Mouse (Mus musculus) bone marrow macrophage, adult 2 months (primary cell): ENCODE results near the gene Ubald2. TPM values are rescaled to one million over a fixed set of nuclear protein-coding genes. Genes with fewer than 3 reads are reported as not detected.
"Not testable (repeated sequence)": the region's sequence is repeated elsewhere in the genome, so short reads cannot be mapped to it uniquely, and the experiment has no call there.

Experiments used
- H3K27ac ChIP-seq: 2 replicates; pipeline ENCODE4 v1.5.1; 2012; ENCODE audit warnings: low read depth, low read length; ENCODE audit not compliant: insufficient read depth
- H3K4me1 ChIP-seq: 2 replicates; pipeline ENCODE4 v1.6.1; 2012; ENCODE audit warnings: low read length; ENCODE audit not compliant: control insufficient read depth, insufficient read depth
- H3K4me3 ChIP-seq: 2 replicates; pipeline ENCODE4 v1.5.1; 2012; ENCODE audit warnings: mild to moderate bottlenecking, low read length, moderate library complexity; ENCODE audit not compliant: insufficient read depth
- CTCF ChIP-seq: IDR thresholded peaks from 2 replicates; pipeline ENCODE4 v1.5.1; 2012; ENCODE audit warnings: low read depth, mild to moderate bottlenecking, low read length, moderate library complexity
- POLR2A ChIP-seq: IDR thresholded peaks from 2 replicates; pipeline ENCODE4 v1.6.1; 2012; ENCODE audit warnings: mild to moderate bottlenecking, low read depth, low read length, borderline replicate concordance
- polyA plus RNA-seq: library from polyadenylated mRNA; stranded (reverse); fragments of >200 nt; gene quantifications from 2 replicates; pipeline ENCODE4 v1.2.4, GENCODE M21; 2012; ENCODE audit not compliant: missing spikeins, insufficient read depth, insufficient read length

The Ubald2 gene
- polyA plus RNA-seq, 1 experiment = 152 TPM

DNA sequence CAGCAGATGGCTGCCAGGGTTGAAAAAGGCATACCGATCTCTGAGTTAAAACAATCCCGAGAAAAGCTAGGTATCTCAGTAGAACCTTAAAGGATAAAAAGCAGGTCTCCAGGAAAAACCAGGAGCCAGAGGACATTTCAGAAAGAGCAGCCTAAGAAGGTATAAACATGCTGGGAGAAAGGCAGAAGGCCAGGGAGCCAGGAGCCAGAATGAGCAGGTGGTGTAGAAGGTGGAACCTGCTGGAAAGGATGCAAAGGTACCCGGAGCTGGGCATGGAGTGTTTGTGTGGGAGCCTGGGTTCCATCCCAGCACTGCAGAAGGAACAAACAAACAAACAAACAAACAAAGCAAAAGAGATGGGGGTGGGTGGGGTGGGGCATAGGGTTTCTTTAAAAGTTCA, 15.4 kb downstream of the Ubald2 start:
- no peak overlapping the region for H3K4me3 ChIP-seq
- H3K27ac ChIP-seq = no peak overlapping the region
- no peak for TF ChIP-seq POLR2A
- TF ChIP-seq CTCF = no peak
- peaks cover 4% of the 10 kb centered on the region for H3K4me1 ChIP-seq

DNA sequence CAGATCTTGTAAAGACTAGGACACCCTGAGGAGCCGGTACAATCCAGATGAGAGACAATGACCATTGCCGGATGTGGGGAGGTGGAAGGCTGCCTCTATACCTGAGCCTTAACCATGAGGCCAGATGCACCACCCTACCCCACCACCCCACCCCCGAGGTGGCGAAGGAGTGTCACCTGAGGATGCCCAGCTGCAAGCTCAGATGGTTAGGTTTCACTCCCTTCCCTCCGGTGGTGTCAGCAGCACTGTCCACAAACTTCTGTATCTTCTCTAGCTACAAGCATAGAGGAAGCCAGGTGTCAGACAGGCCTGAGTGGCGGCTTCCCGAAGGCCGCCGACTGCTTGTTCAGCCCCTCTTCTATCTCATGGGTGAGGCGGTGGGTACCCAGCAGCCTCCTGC, 20.0 kb downstream of the Ubald2 start:
- H3K4me1 ChIP-seq = no peaks in the 10 kb centered on the region
- TF ChIP-seq CTCF (no peak), POLR2A (no peak)
- H3K27ac ChIP-seq = no peak overlapping the region
- no peak overlapping the region for H3K4me3 ChIP-seq

DNA sequence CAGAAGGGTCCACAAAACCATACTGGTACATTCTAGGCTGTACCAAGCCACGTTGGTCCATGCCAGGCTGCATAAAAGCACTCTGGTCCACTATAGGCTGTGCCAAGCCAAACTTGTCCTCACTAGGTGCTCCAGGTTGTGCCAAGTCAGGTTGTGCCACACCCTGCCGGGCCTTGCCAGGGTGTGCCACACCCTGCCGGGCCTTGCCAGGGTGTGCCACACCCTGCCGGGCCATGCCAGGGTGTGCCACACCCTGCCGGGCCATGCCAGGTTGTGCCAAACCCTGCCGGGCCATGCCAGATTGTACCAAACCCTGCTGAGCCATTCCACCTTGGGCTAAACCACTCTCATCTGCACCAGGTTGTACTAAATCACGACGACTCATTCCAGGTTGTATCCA, 22.3 kb downstream of the Ubald2 start:
- no peaks in the 10 kb centered on the region for H3K4me1 ChIP-seq
- H3K4me3 ChIP-seq = no peak overlapping the region
- H3K27ac ChIP-seq = no peak overlapping the region
- no peak for TF ChIP-seq CTCF
- no peak for TF ChIP-seq POLR2A

DNA sequence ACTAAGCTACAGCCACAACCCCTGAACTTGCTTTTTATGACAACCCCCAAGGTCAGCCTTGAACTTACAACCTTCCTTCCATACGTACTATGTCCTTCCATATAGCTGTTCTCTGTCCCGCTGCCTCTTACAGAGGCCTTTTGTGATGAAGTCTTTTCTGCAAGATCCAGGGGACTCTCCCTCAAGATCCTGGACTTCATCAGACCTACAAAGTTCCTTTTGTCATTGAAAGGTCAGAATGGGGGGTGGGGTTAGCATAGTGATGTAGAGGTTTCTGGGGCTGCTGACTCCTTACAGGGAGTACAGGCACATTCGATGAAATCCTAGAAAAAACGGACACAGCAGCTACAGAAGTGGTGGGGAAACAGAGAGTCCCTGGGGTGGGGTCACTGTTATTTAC, 25.9 kb downstream of the Ubald2 start:
- TF ChIP-seq CTCF (no peak), POLR2A (no peak)
- H3K27ac ChIP-seq = no peak overlapping the region
- H3K4me1 ChIP-seq = no peaks in the 10 kb centered on the region
- H3K4me3 ChIP-seq = no peak overlapping the region

DNA sequence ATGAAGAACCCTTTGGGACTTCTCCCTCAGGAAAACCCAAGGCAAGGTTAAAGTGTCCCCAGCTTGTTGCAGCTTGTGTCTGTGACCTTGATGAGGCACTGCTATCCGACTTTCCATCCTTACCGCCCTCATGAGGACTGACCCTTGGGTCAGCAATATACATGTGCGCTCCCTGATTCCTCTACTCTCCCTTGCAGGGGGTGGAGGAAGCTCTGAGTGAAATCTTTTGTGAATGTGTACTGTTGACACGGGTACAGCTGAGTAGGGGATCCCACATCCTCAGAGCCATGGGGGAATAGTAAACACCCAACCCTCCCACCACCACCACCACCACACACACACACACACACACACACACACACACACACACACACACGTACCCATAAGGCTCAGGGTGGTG, 29.4 kb downstream of the Ubald2 start:
- Histone ChIP-seq H3K4me1 (no peaks in the 10 kb centered on the region), H3K4me3 (no peak overlapping the region), H3K27ac (no peak overlapping the region)
- TF ChIP-seq POLR2A = no peak
- TF ChIP-seq CTCF = no peak

DNA sequence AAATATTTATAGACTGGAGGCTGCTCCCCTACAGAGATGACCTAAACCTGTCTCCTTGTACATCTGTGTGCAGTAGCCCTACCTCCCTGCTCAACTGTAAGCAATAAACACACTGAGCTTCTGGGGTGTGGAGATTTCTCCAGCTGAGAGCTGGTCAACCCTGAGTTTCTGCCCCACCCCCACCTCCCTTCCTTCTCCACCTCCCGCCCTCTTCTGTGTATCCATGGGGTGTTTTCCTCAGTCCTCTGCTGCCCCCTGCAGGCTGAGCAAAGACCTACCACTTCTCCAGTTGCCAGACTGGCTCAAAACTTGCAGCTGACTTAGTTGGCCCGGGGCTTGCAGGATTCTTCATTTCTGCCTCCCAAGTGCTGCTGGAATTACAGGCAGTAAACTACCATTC, 29.9 kb downstream of the Ubald2 start:
- Histone ChIP-seq H3K4me1 (no peaks in the 10 kb centered on the region), H3K27ac (no peak overlapping the region), H3K4me3 (no peak overlapping the region)
- TF ChIP-seq CTCF = peak; percentile 87
- TF ChIP-seq POLR2A = no peak

DNA sequence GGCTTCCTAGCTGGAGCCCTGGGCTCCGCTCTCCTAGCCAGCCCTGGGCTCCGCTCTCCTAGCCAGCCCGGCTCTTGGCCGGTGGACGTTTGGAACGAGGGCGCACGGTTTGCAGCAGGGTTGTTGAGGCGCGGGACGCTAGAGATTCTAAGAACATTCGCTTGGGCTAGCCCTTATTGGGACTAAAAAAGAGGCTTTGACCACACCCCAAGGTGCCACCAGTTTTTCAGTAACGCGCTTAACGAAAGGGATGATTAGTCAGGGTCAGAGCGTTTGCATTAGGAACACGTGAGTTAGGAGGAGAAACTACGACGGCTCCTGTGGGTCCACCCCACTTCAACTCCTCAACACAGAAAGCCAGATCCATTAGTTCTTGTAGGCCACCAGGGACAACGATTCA, 32.2 kb downstream of the Ubald2 start, which contains the start of gene Qrich2:
Gene Qrich2, minus strand, starts transcription at position 101 of the 400 bp plus-strand sequence.
- no peak within 1 kb of the TSS for H3K4me3 ChIP-seq
- TF ChIP-seq CTCF (no peak), POLR2A (no peak)
- H3K4me1 ChIP-seq = no peaks in the 10 kb centered on the region
- H3K27ac ChIP-seq = no peak within 1 kb of the TSS

DNA sequence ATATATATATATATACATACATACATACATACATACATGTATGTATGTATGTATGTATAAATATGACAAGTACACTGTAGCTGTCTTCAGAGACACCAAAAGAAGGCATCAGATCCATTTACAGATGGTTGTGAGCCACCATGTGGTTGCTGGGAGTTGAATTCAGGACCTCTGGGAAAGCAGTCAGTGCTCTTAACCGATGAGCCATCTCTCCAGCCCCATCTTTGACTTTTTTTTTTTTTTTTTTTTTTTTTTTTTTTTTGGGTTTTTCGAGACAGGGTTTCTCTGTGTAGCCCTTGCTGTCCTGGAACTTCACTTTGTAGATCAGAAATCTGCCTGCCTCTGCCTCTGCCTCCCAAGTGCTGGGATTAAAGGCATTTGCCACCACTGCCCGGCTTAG, 34.4 kb downstream of the Ubald2 start:
- not testable (repeated sequence) for H3K4me3 ChIP-seq, H3K27ac ChIP-seq, H3K4me1 ChIP-seq

DNA sequence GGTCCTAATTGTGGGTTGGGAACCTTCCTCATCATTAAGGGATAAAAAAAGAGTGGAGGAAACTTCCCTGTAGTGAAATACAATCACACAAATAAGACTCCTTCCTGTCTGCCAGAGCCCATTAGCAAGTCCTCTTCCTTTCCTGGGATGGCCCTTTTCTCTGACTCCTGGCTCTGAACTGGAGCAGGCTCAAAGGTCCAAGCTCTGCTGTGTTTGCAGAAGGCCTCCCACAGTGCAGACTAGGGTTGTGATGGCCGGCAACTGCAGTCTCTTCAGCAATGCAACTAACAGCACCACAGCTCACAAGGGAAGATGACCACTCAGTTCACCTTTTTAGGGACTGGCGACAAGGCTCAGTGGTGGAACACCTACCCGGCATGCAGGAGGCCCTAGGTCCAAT, 36.4 kb downstream of the Ubald2 start:
- Histone ChIP-seq H3K4me1 (no peaks in the 10 kb centered on the region), H3K4me3 (no peak overlapping the region), H3K27ac (no peak overlapping the region)
- no peak for TF ChIP-seq CTCF
- no peak for TF ChIP-seq POLR2A

DNA sequence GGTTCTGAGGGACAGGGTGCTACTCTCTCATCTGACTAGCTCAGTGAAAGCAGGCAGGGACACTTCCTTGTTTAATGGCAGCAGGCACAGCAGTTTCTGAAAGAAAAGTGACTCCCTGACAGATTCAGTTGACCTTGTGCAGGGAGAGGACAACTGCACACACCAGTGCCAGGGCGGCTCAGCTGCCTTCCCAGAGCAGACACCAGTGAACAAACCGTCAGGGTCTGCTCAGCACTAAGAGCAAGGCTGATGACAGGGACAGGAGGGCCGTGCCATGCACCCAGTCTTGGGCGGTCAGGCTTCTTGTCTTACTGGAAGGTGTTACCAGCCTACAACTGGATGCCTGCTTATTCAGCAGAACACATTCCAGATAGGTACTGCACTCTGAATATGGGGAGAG, 37.0 kb downstream of the Ubald2 start:
- H3K4me3 ChIP-seq = no peak overlapping the region
- no peak overlapping the region for H3K27ac ChIP-seq
- H3K4me1 ChIP-seq = no peaks in the 10 kb centered on the region
- TF ChIP-seq POLR2A (no peak), CTCF (no peak)

DNA sequence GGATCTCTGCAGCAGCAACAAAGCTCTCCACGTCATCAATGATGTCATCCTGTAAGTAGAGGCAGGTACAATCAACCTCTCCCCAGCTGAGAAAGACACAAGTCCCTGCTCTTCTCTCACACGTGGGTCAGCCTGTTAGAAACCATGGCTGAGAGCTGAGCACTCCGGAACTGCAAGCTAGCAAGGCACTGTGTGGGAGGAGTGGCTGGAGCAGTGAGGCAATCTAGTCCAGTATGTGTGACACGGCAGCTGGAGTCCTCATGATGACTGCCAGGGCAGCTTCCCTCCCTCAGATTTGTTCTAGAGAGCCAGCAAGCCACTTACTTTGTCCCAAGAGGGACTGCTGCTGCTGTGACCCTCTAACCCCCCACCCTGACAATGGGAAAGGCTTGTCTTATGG, 38.4 kb downstream of the Ubald2 start:
- no peak overlapping the region for H3K27ac ChIP-seq
- H3K4me1 ChIP-seq = no peaks in the 10 kb centered on the region
- TF ChIP-seq POLR2A = no peak
- no peak for TF ChIP-seq CTCF
- no peak overlapping the region for H3K4me3 ChIP-seq

DNA sequence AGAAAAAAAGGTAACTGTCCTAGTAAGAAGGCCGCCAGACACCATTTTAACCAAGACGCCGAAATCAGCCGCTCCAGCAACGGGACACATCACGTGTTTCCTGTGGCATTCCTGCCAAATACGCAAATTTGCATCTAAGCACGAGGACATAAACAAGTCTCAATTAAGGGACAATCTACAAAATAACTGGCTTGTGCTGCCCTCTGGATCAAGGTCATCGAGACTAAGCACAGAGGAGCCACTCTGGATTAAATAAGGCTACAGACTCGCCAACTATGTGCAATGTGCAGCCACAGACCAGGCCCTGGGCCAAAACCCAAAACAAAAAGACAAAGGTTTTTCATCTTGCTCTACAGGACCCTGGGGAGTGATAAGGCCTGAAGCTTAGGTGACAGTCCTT, 42.1 kb downstream of the Ubald2 start:
- no peak for TF ChIP-seq CTCF
- no peak for TF ChIP-seq POLR2A
- Histone ChIP-seq H3K27ac (no peak overlapping the region), H3K4me3 (no peak overlapping the region), H3K4me1 (no peaks in the 10 kb centered on the region)
